Mouse (Mus musculus) neural tube, embryonic 12.5 days (tissue): Measurements from ENCODE around the gene Mfsd2a. TPM values are rescaled to one million over a fixed set of nuclear protein-coding genes. Genes with fewer than 3 reads are reported as not detected.
A peak's percentile ranks its signal among the peaks of the same experiment; 100 is the strongest.

Experiments used
- ATAC-seq: fragments of 200-750 bp; cut with Nextera tagmentation; 2 replicates; pipeline ENCODE4 v1.8.0; 2017; ENCODE audit warnings: low read depth, mild to moderate bottlenecking, moderate TSS enrichment, moderate library complexity; ENCODE audit not compliant: low FRiP score
- H3K27ac ChIP-seq: fragments of 300-500 bp; sonication (generic); 2 replicates; pipeline ENCODE4 v1.5.1; 2016
- H3K27me3 ChIP-seq: fragments of 300-500 bp; sonication (generic); replicated peaks from 2 replicates; pipeline ENCODE4 v1.6.1; 2016; ENCODE audit warnings: mild to moderate bottlenecking
- H3K36me3 ChIP-seq: fragments of 300-500 bp; sonication (generic); 2 replicates; pipeline ENCODE4 v1.6.1; 2016; ENCODE audit warnings: mild to moderate bottlenecking
- H3K4me1 ChIP-seq: fragments of 300-500 bp; sonication (generic); 2 replicates; pipeline ENCODE4 v1.6.1; 2016
- H3K4me2 ChIP-seq: fragments of 300-500 bp; sonication (generic); replicated peaks from 2 replicates; pipeline ENCODE4 v1.6.1; 2016; ENCODE audit warnings: mild to moderate bottlenecking
- H3K4me3 ChIP-seq: fragments of 300-500 bp; sonication (generic); 2 replicates; pipeline ENCODE4 v1.5.1; 2016
- H3K9ac ChIP-seq: fragments of 300-500 bp; sonication (generic); 2 replicates; pipeline ENCODE4 v1.6.1; 2016; ENCODE audit warnings: mild to moderate bottlenecking
- H3K9me3 ChIP-seq: fragments of 300-500 bp; sonication (generic); 2 replicates; pipeline ENCODE4 v1.6.1; 2016; ENCODE audit warnings: mild to moderate bottlenecking
- WGBS: fragments of 180-500 bp; shearing (Covaris S2); methylation state at CpG from one replicate; pipeline ENCODE4 v1.1.7; 2016; 5-methylcytosine and 5-hydroxymethylcytosine counted together
- polyA plus RNA-seq: library from polyadenylated mRNA; unstranded; fragments of >200 nt; fragmentation: Nextera tagmentation; extraction: Ambion mirVana; gene quantifications from 2 replicates; pipeline ENCODE4 v1.2.1, GENCODE M21; 2016

Mfsd2a gene
- polyA plus RNA-seq, 1 experiment from 2014 or later, result 22.0 TPM

DNA sequence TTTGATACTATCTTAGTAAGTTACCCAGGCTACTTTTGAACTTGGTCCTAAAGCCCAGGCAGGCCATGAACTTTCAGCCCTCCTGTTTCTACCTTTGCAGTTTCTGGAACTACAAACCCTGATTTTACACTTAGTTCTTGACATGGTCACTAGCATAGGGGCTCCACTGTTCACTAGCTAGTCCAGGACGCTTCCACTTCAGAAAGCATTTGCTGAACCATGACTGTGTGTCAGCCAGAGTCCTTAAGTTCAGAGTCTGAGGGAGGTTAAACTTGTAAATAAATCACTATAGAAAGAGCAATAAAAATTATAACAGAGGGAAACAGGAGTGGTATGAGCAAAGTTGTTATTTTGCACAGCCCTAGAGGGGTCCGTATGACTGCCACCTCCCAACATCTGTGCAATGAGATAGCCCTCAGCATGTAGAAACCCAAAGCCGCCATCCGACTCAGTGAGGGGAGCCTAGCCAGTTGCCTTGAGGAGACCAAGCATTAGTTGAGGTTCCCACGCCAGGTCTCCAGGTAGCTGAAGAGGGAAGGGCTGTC, 14.1 kb upstream of the Mfsd2a start:
- Histone ChIP-seq H3K27me3 (no peaks in the 10 kb centered on the region), H3K4me2 (no peak overlapping the region), H3K4me3 (no peak overlapping the region), H3K9ac (no peak overlapping the region), H3K27ac (no peak overlapping the region), H3K9me3 (no peaks in the 10 kb centered on the region), H3K4me1 (no peaks in the 10 kb centered on the region), H3K36me3 (no peaks in the 10 kb centered on the region)
- ATAC-seq, result no peak
- 84% methylated on average over 5 of the region's 5 CpGs for WGBS

DNA sequence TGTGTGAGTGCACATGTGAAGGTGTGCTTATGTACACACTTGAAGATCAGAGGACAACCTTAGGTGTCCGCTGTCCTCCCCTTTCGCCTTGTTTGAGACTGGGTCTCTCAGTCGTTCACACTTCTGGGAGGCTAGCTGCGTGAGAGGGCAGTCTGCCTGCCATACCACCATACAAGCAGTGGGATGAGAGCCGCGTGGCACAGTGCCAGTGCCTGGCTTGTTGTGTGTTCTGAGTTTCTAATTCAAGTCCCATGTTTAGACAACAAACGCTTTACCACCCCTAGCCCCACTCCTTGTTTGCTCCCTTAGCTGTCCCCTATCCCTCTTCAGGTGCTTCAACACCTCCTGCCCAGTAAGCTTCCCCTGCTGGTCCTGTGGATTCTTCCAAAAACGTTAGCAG, 11.1 kb upstream of the Mfsd2a start:
- no peaks in the 10 kb centered on the region for H3K4me1 ChIP-seq
- WGBS, result 79% methylated on average over 8 of the region's 8 CpGs
- no peak overlapping the region for H3K4me3 ChIP-seq
- no peak overlapping the region for H3K27ac ChIP-seq
- no peak overlapping the region for H3K4me2 ChIP-seq
- no peaks in the 10 kb centered on the region for H3K27me3 ChIP-seq
- no peaks in the 10 kb centered on the region for H3K9me3 ChIP-seq
- ATAC-seq, result no peak
- H3K36me3 ChIP-seq, result no peaks in the 10 kb centered on the region
- H3K9ac ChIP-seq, result no peak overlapping the region

DNA sequence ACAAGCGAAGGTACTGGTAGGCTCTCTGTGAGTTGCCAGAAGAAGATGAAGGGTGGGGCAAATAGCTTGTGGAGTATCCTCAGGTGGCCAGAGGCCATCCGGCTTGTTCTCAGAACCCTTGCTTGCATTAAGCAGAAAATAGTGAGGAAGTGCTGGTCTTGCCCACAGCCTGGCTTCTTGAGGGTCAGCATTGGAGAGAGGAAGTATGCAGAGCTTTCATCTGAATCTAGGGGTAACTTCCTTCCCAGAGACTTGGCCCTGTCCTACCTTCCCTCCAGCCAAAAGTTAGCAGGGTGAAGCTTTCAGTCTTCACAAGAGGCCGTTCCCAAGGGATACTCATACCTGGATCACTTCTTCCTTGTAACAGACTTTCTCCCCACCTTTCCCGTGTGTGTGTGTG, 10.7 kb upstream of the Mfsd2a start:
- H3K27ac ChIP-seq, result no peak overlapping the region
- no peaks in the 10 kb centered on the region for H3K36me3 ChIP-seq
- no peak overlapping the region for H3K9ac ChIP-seq
- no peaks in the 10 kb centered on the region for H3K4me1 ChIP-seq
- H3K9me3 ChIP-seq, result no peaks in the 10 kb centered on the region
- no peaks in the 10 kb centered on the region for H3K27me3 ChIP-seq
- no peak overlapping the region for H3K4me2 ChIP-seq
- no peak for ATAC-seq
- WGBS, result 91% methylated on average over 4 of the region's 4 CpGs
- no peak overlapping the region for H3K4me3 ChIP-seq

DNA sequence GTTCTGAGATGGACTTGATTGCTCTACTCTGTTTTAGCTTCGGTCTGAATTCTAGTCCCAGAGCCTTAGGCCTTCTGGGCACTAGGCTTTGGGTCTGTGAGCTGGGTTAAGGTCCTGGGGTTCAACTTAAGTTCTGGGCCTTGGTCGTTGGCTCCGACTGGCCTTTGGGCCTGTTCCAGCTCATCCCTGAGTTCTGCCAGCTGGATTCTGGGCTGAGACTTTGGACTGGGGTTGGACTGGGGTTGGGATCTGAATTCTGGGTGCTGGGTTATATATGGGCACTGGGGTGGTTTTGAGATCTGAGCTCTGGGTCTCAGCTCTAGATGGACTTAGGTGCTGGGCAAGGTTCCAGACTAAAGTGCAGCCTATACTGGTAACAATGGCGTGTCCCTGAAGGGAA, 10.2 kb upstream of the Mfsd2a start:
- 87% methylated on average over 4 of the region's 4 CpGs for WGBS
- Histone ChIP-seq H3K4me1 (no peaks in the 10 kb centered on the region), H3K9ac (no peak overlapping the region), H3K36me3 (no peaks in the 10 kb centered on the region), H3K4me2 (no peak overlapping the region), H3K27ac (no peak overlapping the region), H3K4me3 (no peak overlapping the region), H3K27me3 (no peaks in the 10 kb centered on the region), H3K9me3 (no peaks in the 10 kb centered on the region)
- ATAC-seq, result no peak

GRCm38 (mm10) chr4:122968106-122968505, 7.1 kb upstream of the Mfsd2a start:
- WGBS, result 84% methylated on average over 4 of the region's 4 CpGs
- Histone ChIP-seq H3K27me3 (no peaks in the 10 kb centered on the region), H3K9ac (no peak overlapping the region), H3K9me3 (no peaks in the 10 kb centered on the region), H3K27ac (no peak overlapping the region), H3K4me1 (0 out of 2 replicates have a peak, but pooled peaks cover 1% of the 10 kb centered on the region), H3K4me2 (no peak overlapping the region), H3K4me3 (no peak overlapping the region), H3K36me3 (no peaks in the 10 kb centered on the region)
- ATAC-seq, result no peak

- 0 out of 2 replicates have a peak, but pooled peaks cover 5% of the 10 kb centered on the region for H3K27me3 ChIP-seq
- no peak overlapping the region for H3K9ac ChIP-seq
- 30% methylated on average over 8 of the region's 8 CpGs for WGBS
- no peaks in the 10 kb centered on the region for H3K9me3 ChIP-seq
- ATAC-seq, result no peak
- no peaks in the 10 kb centered on the region for H3K36me3 ChIP-seq
- H3K4me3 ChIP-seq, result no peak overlapping the region
- H3K4me2 ChIP-seq, result 0 out of 2 replicates have a peak overlapping the region, but pooled peaks have one; percentile 2
- H3K27ac ChIP-seq, result no peak overlapping the region
- peaks cover 25% of the 10 kb centered on the region for H3K4me1 ChIP-seq
Observed at GRCm38 (mm10) chr4:122962751-122963150, 1.8 kb upstream of the Mfsd2a start.

- no peaks in the 10 kb centered on the region for H3K9me3 ChIP-seq
- WGBS, result 15% methylated on average over 6 of the region's 6 CpGs
- H3K27me3 ChIP-seq, result 0 out of 2 replicates have a peak, but pooled peaks cover 5% of the 10 kb centered on the region
- H3K36me3 ChIP-seq, result 0 out of 2 replicates have a peak, but pooled peaks cover 2% of the 10 kb centered on the region
- H3K4me2 ChIP-seq, result peak overlapping the region; percentile 88
- H3K4me3 ChIP-seq, result no peak overlapping the region
- ATAC-seq, result no peak
- peaks cover 25% of the 10 kb centered on the region for H3K4me1 ChIP-seq
- H3K9ac ChIP-seq, result no peak overlapping the region
- no peak overlapping the region for H3K27ac ChIP-seq
Observed at GRCm38 (mm10) chr4:122961589-122961988, 601 bp upstream of the Mfsd2a start.

DNA sequence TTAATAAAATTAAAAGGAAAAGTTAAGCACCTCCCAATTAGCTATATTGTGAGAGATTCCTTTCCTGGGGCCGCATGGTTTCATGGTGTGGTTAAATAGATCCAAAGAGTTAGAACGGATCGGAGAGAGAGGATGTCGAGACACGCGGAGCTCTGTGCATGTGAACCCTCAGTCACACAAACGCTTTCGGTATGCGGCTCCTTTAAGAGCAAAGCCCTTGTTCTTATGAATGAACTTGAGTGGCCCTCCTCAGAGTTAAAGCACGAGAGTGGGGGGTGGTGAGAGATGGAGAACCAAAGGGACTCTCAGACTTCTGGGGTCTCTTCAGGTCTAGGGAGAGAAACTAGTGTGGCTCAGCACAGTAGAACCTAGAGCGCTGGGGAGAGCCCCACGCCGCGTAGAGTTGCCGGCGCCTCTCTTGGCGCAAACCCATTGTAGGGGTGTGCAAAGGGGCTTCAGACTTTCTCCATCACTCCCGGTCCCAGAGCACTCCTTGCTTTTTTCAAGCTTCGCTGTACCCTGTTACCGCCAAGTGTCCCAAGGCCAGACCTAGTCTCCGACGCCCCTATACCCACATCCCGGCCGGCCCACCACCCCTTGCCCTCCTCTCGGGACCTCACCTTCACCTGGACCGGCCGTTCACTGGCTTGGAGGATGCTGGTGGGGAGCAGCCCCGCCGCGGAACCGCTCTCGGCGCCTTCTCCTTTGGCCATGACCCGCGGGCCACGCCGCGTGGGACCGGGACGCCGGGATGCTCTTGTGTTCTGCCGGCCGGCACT, 478 bp downstream of the Mfsd2a start:
- H3K27me3 ChIP-seq, result 0 out of 2 replicates have a peak, but pooled peaks cover 5% of the 10 kb centered on the region
- peak overlapping the region; percentile 88 for H3K4me2 ChIP-seq
- H3K9me3 ChIP-seq, result no peaks in the 10 kb centered on the region
- peak overlapping the region; percentile 64 for H3K9ac ChIP-seq
- H3K36me3 ChIP-seq, result 0 out of 2 replicates have a peak, but pooled peaks cover 2% of the 10 kb centered on the region
- peak overlapping the region; percentile 59 for H3K4me3 ChIP-seq
- peak; percentile 59 for ATAC-seq
- under 1% methylated on average over 43 of the region's 43 CpGs for WGBS
- no peak overlapping the region for H3K27ac ChIP-seq
- peaks cover 30% of the 10 kb centered on the region for H3K4me1 ChIP-seq

GRCm38 (mm10) chr4:122959816-122960215, 1.2 kb downstream of the Mfsd2a start:
- H3K4me1 ChIP-seq, result peaks cover 37% of the 10 kb centered on the region
- WGBS, result 8% methylated on average over 8 of the region's 8 CpGs
- H3K9me3 ChIP-seq, result no peaks in the 10 kb centered on the region
- H3K36me3 ChIP-seq, result 0 out of 2 replicates have a peak, but pooled peaks cover 2% of the 10 kb centered on the region
- peak overlapping the region; percentile 64 for H3K9ac ChIP-seq
- no peak overlapping the region for H3K27ac ChIP-seq
- peak overlapping the region; percentile 88 for H3K4me2 ChIP-seq
- ATAC-seq, result peak; percentile 17
- 0 out of 2 replicates have a peak, but pooled peaks cover 5% of the 10 kb centered on the region for H3K27me3 ChIP-seq
- peak overlapping the region; percentile 59 for H3K4me3 ChIP-seq

DNA sequence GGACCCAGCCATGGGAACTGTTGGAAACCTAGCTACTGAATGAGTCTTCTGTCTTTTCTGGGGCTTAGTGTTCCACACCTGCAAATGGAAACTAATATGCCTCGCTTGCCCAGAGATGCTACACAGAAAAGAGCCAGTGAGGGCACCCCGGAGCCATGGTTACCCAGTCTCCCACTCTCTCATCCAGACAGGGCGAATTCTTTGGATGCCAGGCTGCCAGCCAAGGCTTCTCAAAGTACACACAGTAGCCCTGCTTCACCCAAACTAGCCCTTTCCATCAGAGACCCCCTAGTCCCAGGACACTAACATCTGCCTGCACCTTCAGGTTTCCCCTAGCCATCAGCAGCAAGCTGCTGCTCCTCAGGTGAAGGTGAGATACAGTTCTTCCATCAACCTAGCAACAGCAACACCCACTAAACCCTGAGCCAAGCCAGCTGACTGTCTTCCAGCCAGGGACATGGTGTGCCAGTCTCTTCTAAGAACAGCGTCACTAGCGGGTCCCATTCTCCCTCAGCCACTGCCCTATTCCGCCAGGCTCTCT, 2.4 kb downstream of the Mfsd2a start:
- ATAC-seq, result no peak
- H3K4me2 ChIP-seq, result peak overlapping the region; percentile 88
- H3K27me3 ChIP-seq, result 0 out of 2 replicates have a peak, but pooled peaks cover 5% of the 10 kb centered on the region
- H3K27ac ChIP-seq, result no peak overlapping the region
- no peaks in the 10 kb centered on the region for H3K9me3 ChIP-seq
- no peak overlapping the region for H3K9ac ChIP-seq
- 0 out of 2 replicates have a peak, but pooled peaks cover 2% of the 10 kb centered on the region for H3K36me3 ChIP-seq
- H3K4me1 ChIP-seq, result peaks cover 40% of the 10 kb centered on the region
- 90% methylated on average over 6 of the region's 6 CpGs for WGBS
- H3K4me3 ChIP-seq, result no peak overlapping the region

GRCm38 (mm10) chr4:122956301-122956700, 4.7 kb downstream of the Mfsd2a start:
- WGBS, result 87% methylated on average over 4 of the region's 6 CpGs
- no peak for ATAC-seq
- H3K4me1 ChIP-seq, result peaks cover 24% of the 10 kb centered on the region

More at GRCm38 (mm10) chr4:122956301-122956700, 4.7 kb downstream of the Mfsd2a start:
- H3K4me2 ChIP-seq, result no peak overlapping the region
- H3K27me3 ChIP-seq, result 0 out of 2 replicates have a peak, but pooled peaks cover 3% of the 10 kb centered on the region
- H3K9me3 ChIP-seq, result no peaks in the 10 kb centered on the region
- H3K9ac ChIP-seq, result no peak overlapping the region
- peaks cover 6% of the 10 kb centered on the region; the same call in 1 of the 2 replicates for H3K36me3 ChIP-seq
- H3K27ac ChIP-seq, result no peak overlapping the region
- H3K4me3 ChIP-seq, result no peak overlapping the region
